Mouse (Mus musculus): Measurements from ENCODE around the gene Myo1d. TPM values are rescaled to one million over a fixed set of nuclear protein-coding genes. Genes with fewer than 3 reads are reported as not detected.

The Myo1d gene
- total and polyA plus RNA-seq, 3 experiments = 15.9 to 81.1 (median 41.7) TPM

DNA sequence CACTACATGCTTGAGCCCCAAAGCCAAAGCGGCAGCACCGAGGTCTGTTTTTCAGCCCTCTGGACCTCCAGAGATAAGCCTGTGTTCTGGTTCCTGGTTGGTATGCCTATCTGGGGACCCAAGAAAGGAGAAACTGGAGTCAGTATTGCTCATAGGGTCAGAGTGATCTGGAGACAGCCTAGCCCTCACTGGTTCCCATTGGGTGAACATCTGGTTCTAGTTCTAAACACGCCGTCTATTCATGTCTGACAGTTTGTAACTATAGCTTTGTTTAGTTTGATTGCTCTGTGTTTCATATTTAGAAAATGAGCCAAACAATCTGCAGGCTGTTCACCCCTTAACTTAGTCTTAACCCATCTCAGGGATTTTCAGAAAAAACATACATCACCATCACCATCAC lies 151.2 kb downstream of the Myo1d start:
- Histone ChIP-seq H3K27ac (ENCODE audit: control insufficient read depth, low read depth, low read length) (no peak overlapping the region), H3K4me3 (ENCODE audit: control insufficient read depth in 1 of 2, insufficient read depth in 1 of 2, low read depth in 2 of 2, low read length in 2 of 2) (no peak overlapping the region), H3K36me3 (ENCODE audit: control insufficient read depth in 1 of 2, insufficient read depth in 2 of 2, low read length in 2 of 2) (peaks cover 0 to 2% of the 10 kb centered on the region in 2 experiments; a peak in 1 of 4 replicates), H3K4me1 (ENCODE audit: control insufficient read depth in 1 of 2, insufficient read depth in 2 of 2, low read length in 2 of 2) (no peaks in the 10 kb centered on the region), H3K9me3 (replicated peaks; ENCODE audit: insufficient read depth, low read length) (no peaks in the 10 kb centered on the region), H3K27me3 (ENCODE audit: control insufficient read depth in 1 of 2, insufficient read depth in 2 of 2, low read length in 2 of 2) (no peaks in the 10 kb centered on the region), H3K9ac (ENCODE audit: control insufficient read depth, low read depth, low read length, poor library complexity, severe bottlenecking) (no peak overlapping the region), H3K79me2 (ENCODE audit: control insufficient read depth, insufficient read depth, low read length, poor library complexity) (no peaks in the 10 kb centered on the region)
- TF ChIP-seq TBP (IDR thresholded peaks at IDR 0.05; ENCODE audit: low read depth, low read length) (no peak), EP300 (IDR thresholded peaks at IDR 0.05; ENCODE audit: low read depth in 1 of 2, low read length in 2 of 2) (no peak), TAL1 (IDR thresholded peaks at IDR 0.05; ENCODE audit: low read length) (no peak), MYB (IDR thresholded peaks at IDR 0.05; ENCODE audit: low read depth, low read length) (no peak)
- DNase-seq (ENCODE audit: low read depth, low spot score) = no peak

DNA sequence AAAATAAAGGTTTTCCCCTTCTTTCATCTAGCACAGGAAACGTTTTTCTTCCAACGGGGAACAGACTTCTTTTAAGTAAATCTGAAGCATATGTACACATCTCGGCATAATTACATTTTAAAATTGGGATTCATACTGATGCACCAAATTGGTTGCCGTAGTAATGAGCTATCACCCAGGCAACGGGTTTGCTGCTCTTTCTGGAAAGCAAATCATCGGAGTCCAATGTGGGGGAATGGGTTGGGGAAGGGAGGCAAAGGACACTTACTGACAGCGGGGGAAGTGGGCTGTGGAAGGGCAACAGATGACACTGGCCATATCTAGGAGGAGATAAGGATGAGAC lies 156.8 kb downstream of the Myo1d start:
- Histone ChIP-seq H3K9me3 (replicated peaks; ENCODE audit: insufficient read depth, low read length) (no peaks in the 10 kb centered on the region), H3K27ac (ENCODE audit: control insufficient read depth, low read depth, low read length) (no peak overlapping the region), H3K4me1 (ENCODE audit: control insufficient read depth in 1 of 2, insufficient read depth in 2 of 2, low read length in 2 of 2) (no peaks in the 10 kb centered on the region), H3K36me3 (ENCODE audit: control insufficient read depth in 1 of 2, insufficient read depth in 2 of 2, low read length in 2 of 2) (peaks cover 0 to 1% of the 10 kb centered on the region in 2 experiments; a peak in 2 of 4 replicates), H3K9ac (ENCODE audit: control insufficient read depth, low read depth, low read length, poor library complexity, severe bottlenecking) (no peak overlapping the region), H3K4me3 (ENCODE audit: control insufficient read depth in 1 of 2, insufficient read depth in 1 of 2, low read depth in 2 of 2, low read length in 2 of 2) (no peak overlapping the region), H3K27me3 (ENCODE audit: control insufficient read depth in 1 of 2, insufficient read depth in 2 of 2, low read length in 2 of 2) (no peaks in the 10 kb centered on the region), H3K79me2 (ENCODE audit: control insufficient read depth, insufficient read depth, low read length, poor library complexity) (no peaks in the 10 kb centered on the region)
- TF ChIP-seq NELFE (IDR thresholded peaks at IDR 0.05; ENCODE audit: low read depth, low read length) (no peak), RCOR1 (IDR thresholded peaks at IDR 0.05; ENCODE audit: low read depth, low read length) (no peak), EP300 (IDR thresholded peaks at IDR 0.05; ENCODE audit: low read depth in 1 of 2, low read length in 2 of 2) (no peak), BHLHE40 (IDR thresholded peaks at IDR 0.05; ENCODE audit: borderline replicate concordance, low read depth, low read length) (no peak), ZNF384 (IDR thresholded peaks at IDR 0.05; ENCODE audit: low read depth, low read length) (no peak), POLR2AphosphoS2 (IDR thresholded peaks at IDR 0.05; ENCODE audit: low read length) (no peak), KAT2A (conservative IDR thresholded peaks at IDR 0.05; ENCODE audit: low read depth, low read length) (no peak), MYB (IDR thresholded peaks at IDR 0.05; ENCODE audit: low read depth, low read length) (no peak), E2F4 (IDR thresholded peaks at IDR 0.05; ENCODE audit: borderline replicate concordance, low read depth, low read length) (no peak), POLR2AphosphoS5 (IDR thresholded peaks at IDR 0.05; ENCODE audit: borderline replicate concordance, low read depth, low read length) (no peak), TCF12 (IDR thresholded peaks at IDR 0.05; ENCODE audit: low read depth, low read length) (no peak), CTCF (IDR thresholded peaks at IDR 0.05 in 2 of 3, conservative IDR thresholded peaks at IDR 0.05 in 1 of 3; ENCODE audit: control insufficient read depth in 1 of 3, insufficient read depth in 1 of 3, low read depth in 2 of 3, low read length in 3 of 3, poor library complexity in 1 of 3, severe bottlenecking in 1 of 3) (no peak), MYC (IDR thresholded peaks at IDR 0.05; ENCODE audit: low read depth, low read length) (no peak), MAFK (IDR thresholded peaks at IDR 0.05; ENCODE audit: borderline replicate concordance, low read depth, low read length) (no peak), TAL1 (IDR thresholded peaks at IDR 0.05; ENCODE audit: low read length) (no peak), CHD2 (IDR thresholded peaks at IDR 0.05; ENCODE audit: low read length) (no peak), NRF1 (IDR thresholded peaks at IDR 0.05; ENCODE audit: insufficient read depth, low read depth, low read length, poor library complexity, severe bottlenecking) (no peak)
- no peak for DNase-seq (ENCODE audit: low read depth, low spot score)

Measured in MEL (cell line).